Mouse (Mus musculus) adrenal gland, adult 2 months (tissue): ENCODE measurements around the gene Tifab. TPM values are rescaled to one million over a fixed set of nuclear protein-coding genes. Genes with fewer than 3 reads are reported as not detected.
A peak's percentile ranks its signal among the peaks of the same experiment; 100 is the strongest.

Experiments used
- DNase-seq: peaks from one replicate; pipeline ENCODE4 v3.0.0; 2021
- polyA plus RNA-seq: library from polyadenylated mRNA; depleted of rRNA; stranded (reverse); fragments of >200 nt; gene quantifications from 2 replicates; pipeline ENCODE4 v1.2.3, GENCODE M21; 2012; rRNA removed
- total RNA-seq, 2 experiments: library from RNA; stranded (reverse); gene quantifications; 2 replicates each; pipeline ENCODE4 v1.2.3; 2021

Gene Tifab
- total and polyA plus RNA-seq, 3 experiments: 2.3 to 5.0 (median 2.9) TPM

DNA sequence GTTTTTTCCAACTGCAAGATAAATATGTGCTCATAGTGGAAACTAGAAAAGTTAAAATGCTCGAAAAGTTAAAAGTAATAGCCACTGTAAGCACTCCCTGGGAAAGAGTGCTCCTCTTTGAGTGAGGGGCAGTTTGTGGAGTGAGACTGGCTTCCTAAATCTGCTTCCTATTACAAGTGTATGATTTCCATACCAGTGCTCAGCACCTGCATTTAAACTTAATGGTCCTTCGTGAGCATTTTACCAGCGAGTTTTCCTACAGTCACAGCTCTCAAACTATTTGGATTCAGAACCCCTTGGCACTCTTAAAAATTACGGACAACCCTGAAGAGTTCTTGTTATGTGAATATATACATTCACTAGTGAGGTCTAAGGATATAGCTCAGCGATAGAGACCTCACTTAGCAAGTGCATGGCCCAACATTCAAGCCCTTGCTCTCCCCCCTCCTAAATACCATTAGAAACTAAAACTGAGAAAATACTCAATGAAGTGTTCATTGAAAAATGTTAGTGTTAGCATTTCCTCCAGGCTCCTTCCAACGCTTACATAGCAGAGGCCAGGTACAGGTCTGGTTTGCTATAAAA is 39.4 kb downstream of the Tifab start:
- no peak for DNase-seq

DNA sequence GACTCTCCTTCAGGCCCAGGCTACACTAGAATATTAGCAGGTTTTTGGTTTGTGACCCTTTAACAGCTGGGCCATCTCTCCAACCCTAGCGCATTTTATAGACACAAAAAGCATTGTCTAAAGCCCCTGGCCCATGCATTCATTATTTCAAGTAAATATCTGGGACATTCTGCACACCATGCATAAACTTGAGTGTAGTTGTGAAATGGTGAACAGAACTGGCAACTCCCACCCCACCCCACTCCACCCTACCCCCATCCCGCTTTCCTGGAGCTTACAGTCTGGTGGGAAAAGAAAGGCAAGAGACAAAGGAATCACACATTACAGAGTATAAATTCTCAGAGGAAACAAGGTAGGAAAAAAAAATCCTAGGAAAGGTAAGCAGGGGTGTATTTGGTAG is 42.5 kb downstream of the Tifab start, which contains the start of gene H2afy:
TSS of gene H2afy (minus strand) at position 162 of the 400 bp plus-strand sequence.
- no peak for DNase-seq

DNA sequence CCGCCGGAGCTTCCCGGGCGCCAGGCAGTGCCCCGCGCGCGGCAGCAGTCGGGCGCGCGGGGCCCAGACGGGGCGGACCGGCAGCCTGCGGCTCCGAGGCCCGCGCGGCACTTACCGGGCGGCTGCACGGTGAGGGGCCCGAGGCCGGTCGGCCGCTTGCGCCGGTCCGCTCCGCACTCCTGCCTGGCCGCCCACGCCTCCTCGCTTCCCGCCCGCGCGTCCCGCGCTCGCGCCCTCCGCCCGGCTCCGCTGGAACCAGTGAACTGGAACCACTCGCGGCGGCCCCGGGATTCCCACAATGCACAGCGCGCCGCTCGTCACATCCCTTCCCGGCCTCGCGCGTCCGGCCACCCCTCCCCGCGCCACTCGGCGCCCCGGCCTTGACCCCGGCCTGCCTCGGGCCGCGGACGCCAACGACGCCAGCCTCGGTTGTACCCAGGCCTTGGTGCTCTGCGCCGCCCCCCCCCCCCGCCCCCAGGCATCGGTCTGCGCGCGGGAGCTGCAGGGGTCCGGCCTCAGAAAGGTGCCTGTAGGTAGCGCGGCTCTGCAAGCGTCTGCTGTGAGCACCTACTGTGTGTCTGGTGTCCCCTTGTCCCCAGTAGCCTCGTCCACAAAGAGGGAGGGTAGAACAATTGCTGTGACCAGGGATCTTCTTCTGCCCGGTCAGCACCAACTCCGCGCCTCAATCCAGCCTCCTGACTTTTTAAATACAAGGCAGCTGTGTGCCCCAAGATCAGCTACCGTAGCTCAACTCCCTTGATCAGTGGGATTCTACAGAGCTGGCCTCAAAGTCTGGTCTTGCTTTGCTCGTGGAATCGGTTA is 43.2 kb downstream of the Tifab start:
- DNase-seq: peak; percentile 96

DNA sequence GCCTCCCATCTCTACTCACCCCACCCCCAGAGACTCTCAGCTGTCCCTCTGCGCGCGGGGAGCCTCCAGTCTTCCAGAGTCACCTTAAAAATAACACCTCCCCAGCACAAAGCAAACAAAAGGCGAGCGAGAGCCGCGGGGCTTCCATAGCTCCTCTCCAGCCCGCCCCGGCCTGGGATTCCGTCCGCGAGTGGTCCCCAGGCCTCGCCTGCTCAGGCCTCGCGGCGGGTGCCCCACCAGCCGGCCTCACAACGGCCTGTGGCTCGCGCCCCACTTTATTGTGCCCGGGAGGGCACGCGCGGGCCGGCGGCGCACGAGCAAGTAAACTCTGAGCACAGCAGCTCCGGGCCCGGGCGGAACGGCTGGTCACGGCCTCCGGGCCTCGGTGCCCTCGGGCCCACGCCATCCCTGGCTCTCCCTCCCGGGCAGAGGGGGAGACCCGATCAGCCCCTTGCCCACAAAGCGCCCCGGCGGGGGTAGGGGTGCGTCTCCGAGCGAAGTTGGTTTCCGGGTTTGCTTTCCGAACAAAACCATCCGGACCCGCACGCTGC is 44.0 kb downstream of the Tifab start:
- DNase-seq: peak; percentile 65

DNA sequence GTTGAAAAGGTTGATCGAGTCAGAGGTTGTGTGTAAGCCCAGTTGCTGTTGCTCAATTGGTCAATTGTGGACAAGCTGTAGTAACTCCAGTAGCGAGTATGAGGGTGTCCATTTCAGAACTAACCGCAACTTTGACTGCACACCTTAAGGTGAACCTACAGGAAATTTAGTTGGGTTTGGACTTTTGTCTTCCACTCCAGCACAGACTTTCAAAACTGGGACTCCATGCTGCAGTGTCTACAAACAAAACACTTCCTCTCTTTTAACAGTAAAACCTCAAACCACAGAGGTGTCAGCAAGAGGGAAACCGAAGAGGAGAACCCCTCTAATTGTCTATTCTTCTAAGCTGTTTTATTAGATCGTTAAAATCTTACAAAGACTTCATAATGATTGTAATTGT is 44.7 kb downstream of the Tifab start:
- DNase-seq: no peak

DNA sequence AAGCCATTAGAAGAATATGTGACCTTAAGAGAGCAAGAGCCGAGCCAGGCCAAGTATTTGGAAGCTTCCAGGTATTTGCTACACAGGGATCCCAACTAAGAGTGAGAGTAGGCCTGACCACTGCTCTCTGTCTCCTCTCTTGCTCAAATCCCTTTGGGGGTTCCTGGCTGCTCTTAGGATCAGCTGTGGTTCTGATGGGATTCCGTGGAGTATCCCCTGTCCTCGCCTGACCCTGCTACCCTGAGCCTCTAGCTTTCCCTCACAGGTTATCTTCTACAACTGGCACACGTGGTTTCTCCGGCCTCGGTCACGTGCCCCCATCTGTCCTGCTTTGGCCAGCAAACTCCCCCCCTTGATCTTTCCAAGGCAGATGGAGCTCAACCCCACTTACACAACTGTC is 45.7 kb downstream of the Tifab start:
- DNase-seq: no peak

DNA sequence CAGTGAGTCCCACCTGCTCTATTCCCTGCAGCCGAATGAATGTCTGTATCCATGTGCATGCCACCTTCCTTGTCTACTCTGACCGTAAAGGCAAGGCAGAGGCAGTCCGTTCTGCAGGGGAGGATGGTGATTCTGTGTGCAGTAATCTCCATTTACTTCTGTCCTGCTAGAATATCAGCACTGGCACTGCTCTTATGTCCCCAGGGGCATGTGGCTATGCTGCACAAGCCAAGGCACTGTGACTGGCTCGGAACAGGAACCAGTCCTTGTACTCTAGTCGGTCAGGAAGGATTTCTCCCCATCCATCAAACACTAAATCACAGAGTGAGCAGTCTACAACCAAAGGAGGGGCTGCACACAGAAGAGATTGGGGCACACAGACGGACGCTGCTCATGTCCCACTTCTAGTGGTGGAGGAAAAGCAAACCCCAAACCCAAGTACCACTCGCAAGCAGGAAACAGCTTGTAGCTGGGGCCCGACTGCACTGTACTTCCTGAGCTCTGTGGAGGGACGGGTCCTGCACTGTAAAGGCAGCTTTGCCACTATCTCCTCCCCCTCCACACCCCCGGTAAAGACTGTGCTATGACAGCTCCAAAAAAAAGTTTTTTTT is 46.3 kb downstream of the Tifab start:
- no peak for DNase-seq

DNA sequence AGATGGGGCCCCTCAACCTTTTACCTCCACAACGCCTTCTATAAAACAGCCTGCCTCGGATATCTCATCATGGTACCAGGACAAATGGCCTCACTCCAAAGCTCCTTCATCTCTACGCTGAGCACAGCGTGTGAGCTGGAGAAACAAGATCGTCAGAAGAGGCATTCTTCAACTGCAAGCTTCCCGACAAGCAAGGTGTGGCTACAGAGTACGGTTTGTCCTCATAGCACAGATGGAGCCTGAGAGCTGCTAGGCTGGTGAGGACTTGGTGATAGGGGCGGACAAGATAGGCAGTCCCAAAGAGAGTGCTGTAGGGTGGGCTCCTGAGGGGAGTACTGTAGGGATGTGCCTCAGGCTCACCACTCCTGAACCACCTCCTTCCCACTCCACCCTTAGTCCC is 48.1 kb downstream of the Tifab start:
- no peak for DNase-seq

DNA sequence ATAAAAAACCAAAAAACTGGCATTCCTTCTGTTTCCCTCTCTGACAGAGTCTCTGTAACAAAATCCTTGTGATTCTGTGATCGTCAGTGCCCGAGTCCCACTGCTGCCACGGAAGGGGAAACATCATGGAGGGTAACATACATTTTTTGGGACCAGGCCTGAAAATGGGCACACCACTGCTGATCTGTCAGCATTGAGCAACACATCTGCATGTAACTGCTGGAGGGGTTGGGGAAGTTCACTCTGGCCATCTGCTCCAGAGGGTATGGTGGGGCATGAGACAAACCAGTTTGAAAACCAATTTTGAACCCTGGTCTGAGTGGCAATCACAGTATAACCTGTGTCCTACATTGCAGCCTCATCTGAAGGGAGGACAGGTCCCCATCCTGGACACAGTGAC is 49.1 kb downstream of the Tifab start:
- no peak for DNase-seq

DNA sequence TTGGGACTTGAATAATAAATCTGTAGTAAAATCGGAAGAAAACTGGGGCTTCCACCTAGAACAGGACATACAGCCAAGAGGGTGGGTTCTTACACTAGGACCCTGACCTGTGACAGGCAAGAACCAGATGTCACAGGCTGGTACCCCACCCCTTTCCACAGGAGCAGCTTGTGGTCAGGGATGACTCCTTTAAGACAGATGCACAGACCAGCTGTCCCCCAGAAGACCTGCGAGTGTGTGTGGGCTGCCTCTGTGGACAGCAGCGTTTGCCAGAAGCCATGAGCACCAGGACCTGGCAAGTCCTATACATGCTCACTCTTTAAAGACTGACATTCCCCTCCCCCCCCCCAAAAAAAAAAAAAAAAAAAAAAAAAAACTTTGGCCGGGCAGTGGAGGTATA is 49.7 kb downstream of the Tifab start:
- DNase-seq: no peak

DNA sequence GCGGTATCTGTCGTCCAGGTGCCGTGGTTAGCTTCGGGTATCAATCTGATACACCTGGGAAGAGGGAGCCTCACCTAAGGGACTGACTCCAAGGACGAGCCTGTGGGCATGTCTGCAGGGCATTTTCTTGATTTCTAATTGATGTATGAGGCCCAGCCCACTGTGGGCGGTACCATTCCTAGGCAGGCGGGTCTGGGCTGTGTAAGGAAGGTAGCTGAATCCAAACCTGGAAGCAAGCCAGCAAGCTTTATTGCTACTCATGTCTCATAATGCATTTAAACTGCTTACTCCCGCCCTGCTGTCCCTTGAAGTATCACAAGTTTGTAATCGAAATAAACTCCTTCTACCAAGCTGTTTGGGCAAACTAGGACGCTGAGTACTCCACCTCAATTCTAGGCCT is 53.1 kb downstream of the Tifab start:
- no peak for DNase-seq

Other genes with a start within 250 kb of the Tifab start
- 100 to 1,000 TPM; 123 to 138 TPM for gene H2afy, start 42.5 kb downstream of the Tifab start, total RNA-seq
- gene H2afy, start 42.5 kb downstream of the Tifab start, polyA plus RNA-seq: 127 and 140 TPM in 2 replicates
- not detected for gene Neurog1, start 73.3 kb upstream of the Tifab start, total RNA-seq
- gene Neurog1, start 73.3 kb upstream of the Tifab start, polyA plus RNA-seq: not detected in 2 replicates
- gene Cxcl14, start 117.7 kb upstream of the Tifab start, total RNA-seq: 10 to 100 TPM; 49.3 to 65.0 TPM
- gene Cxcl14, start 117.7 kb upstream of the Tifab start, polyA plus RNA-seq: 55.9 and 59.6 TPM in 2 replicates
- not detected for gene Gm3045, start 247.7 kb upstream of the Tifab start, total RNA-seq
- not detected in 2 replicates for gene Gm3045, start 247.7 kb upstream of the Tifab start, polyA plus RNA-seq